Mouse (Mus musculus) midbrain, embryonic 15.5 days (tissue): Measurements from ENCODE around the gene Fam186a. TPM values are rescaled to one million over a fixed set of nuclear protein-coding genes. Genes with fewer than 3 reads are reported as not detected.
"Not testable (repeated sequence)": the region's sequence is repeated elsewhere in the genome, so short reads cannot be mapped to it uniquely, and the experiment has no call there.

Experiments
- ATAC-seq: fragments of 200-750 bp; cut with Nextera tagmentation; replicated peaks from 2 replicates; pipeline ENCODE4 v1.8.0; 2017; ENCODE audit warnings: moderate TSS enrichment
- H3K27ac ChIP-seq: fragments of 300-500 bp; sonication (generic); 2 replicates; pipeline ENCODE4 v1.5.1; 2015; ENCODE audit warnings: mild to moderate bottlenecking, inconsistent platforms
- H3K27me3 ChIP-seq: fragments of 300-500 bp; sonication (generic); replicated peaks from 2 replicates; pipeline ENCODE4 v1.6.1; 2015; ENCODE audit warnings: inconsistent platforms
- H3K36me3 ChIP-seq: fragments of 300-500 bp; sonication (generic); replicated peaks from 2 replicates; pipeline ENCODE4 v1.6.1; 2015; ENCODE audit warnings: inconsistent platforms
- H3K4me1 ChIP-seq: fragments of 300-500 bp; sonication (generic); 2 replicates; pipeline ENCODE4 v1.6.1; 2015; ENCODE audit warnings: inconsistent platforms
- H3K4me2 ChIP-seq: fragments of 300-500 bp; sonication (generic); 2 replicates; pipeline ENCODE4 v1.6.1; 2015; ENCODE audit warnings: inconsistent platforms, mild to moderate bottlenecking, moderate library complexity
- H3K4me3 ChIP-seq: fragments of 300-500 bp; sonication (generic); 2 replicates; pipeline ENCODE4 v1.5.1; 2015; ENCODE audit warnings: mild to moderate bottlenecking, inconsistent platforms
- H3K9ac ChIP-seq: fragments of 300-500 bp; sonication (generic); 2 replicates; pipeline ENCODE4 v1.6.1; 2015; ENCODE audit warnings: mild to moderate bottlenecking, inconsistent platforms
- H3K9me3 ChIP-seq: fragments of 300-500 bp; sonication (generic); 2 replicates; pipeline ENCODE4 v1.6.1; 2016; ENCODE audit warnings: inconsistent platforms
- WGBS: fragments of 180-500 bp; shearing (Covaris S2); methylation state at CpG from one replicate; pipeline ENCODE4 v1.1.7; 2015; ENCODE audit warnings: mixed read lengths; 5-methylcytosine and 5-hydroxymethylcytosine counted together
- polyA plus RNA-seq: library from polyadenylated mRNA; unstranded; fragments of >200 nt; fragmentation: Nextera tagmentation; extraction: Ambion mirVana; gene quantifications from 2 replicates; pipeline ENCODE4 v1.2.1, GENCODE M21; 2015

The Fam186a gene
- polyA plus RNA-seq, 1 experiment from 2014 or later = not detected

- Histone ChIP-seq H3K9ac (peak overlapping the region; percentile 67), H3K4me2 (peak overlapping the region; percentile 91), H3K27ac (peak overlapping the region; percentile 97), H3K27me3 (no peaks in the 10 kb centered on the region), H3K9me3 (no peaks in the 10 kb centered on the region), H3K4me3 (peak overlapping the region; percentile 88), H3K36me3 (no peaks in the 10 kb centered on the region), H3K4me1 (peaks cover 11% of the 10 kb centered on the region)
- WGBS = under 1% methylated on average over 50 of the region's 50 CpGs
- ATAC-seq = peak; percentile 97
Observed at GRCm38 (mm10) chr15:99972361-99972988, 5.6 kb upstream of the Fam186a start.

- H3K9me3 ChIP-seq = no peaks in the 10 kb centered on the region
- peaks cover 11% of the 10 kb centered on the region for H3K4me1 ChIP-seq
- no peak overlapping the region for H3K4me3 ChIP-seq
- H3K9ac ChIP-seq = no peak overlapping the region
- no peaks in the 10 kb centered on the region for H3K27me3 ChIP-seq
- WGBS = 91% methylated on average over 1 of the region's 1 CpGs
- no peak overlapping the region for H3K27ac ChIP-seq
- H3K36me3 ChIP-seq = no peaks in the 10 kb centered on the region
- no peak overlapping the region for H3K4me2 ChIP-seq
- ATAC-seq = no peak
Observed at GRCm38 (mm10) chr15:99970606-99971005, 3.7 kb upstream of the Fam186a start.

GRCm38 (mm10) chr15:99969765-99970164 is 2.9 kb upstream of the Fam186a start, which contains the start of gene Larp4:
Gene Larp4, plus strand, starts transcription at chr15:99970065.
- not testable (repeated sequence) for H3K4me2 ChIP-seq, H3K27me3 ChIP-seq, H3K9ac ChIP-seq, H3K27ac ChIP-seq, H3K9me3 ChIP-seq, H3K4me3 ChIP-seq, H3K36me3 ChIP-seq, ATAC-seq
- peaks cover 11% of the 10 kb centered on the region for H3K4me1 ChIP-seq
- WGBS = 93% methylated on average over 6 of the region's 6 CpGs

GRCm38 (mm10) chr15:99965103-99965775 is 1.6 kb downstream of the Fam186a start:
- 93% methylated on average over 8 of the region's 8 CpGs for WGBS
- H3K9ac ChIP-seq = no peak overlapping the region
- H3K4me2 ChIP-seq = no peak overlapping the region
- ATAC-seq = no peak
- H3K27me3 ChIP-seq = no peaks in the 10 kb centered on the region
- H3K27ac ChIP-seq = no peak overlapping the region
- no peaks in the 10 kb centered on the region for H3K36me3 ChIP-seq
- no peaks in the 10 kb centered on the region for H3K4me1 ChIP-seq
- H3K9me3 ChIP-seq = no peaks in the 10 kb centered on the region
- no peak overlapping the region for H3K4me3 ChIP-seq

GRCm38 (mm10) chr15:99955324-99955723 is 11.5 kb downstream of the Fam186a start:
- no peaks in the 10 kb centered on the region for H3K9me3 ChIP-seq
- no peak for ATAC-seq
- no peaks in the 10 kb centered on the region for H3K36me3 ChIP-seq
- H3K4me2 ChIP-seq = no peak overlapping the region
- WGBS = 81% methylated on average over 4 of the region's 4 CpGs
- H3K27me3 ChIP-seq = no peaks in the 10 kb centered on the region
- no peak overlapping the region for H3K27ac ChIP-seq
- H3K4me1 ChIP-seq = no peaks in the 10 kb centered on the region
- no peak overlapping the region for H3K9ac ChIP-seq
- no peak overlapping the region for H3K4me3 ChIP-seq

- Histone ChIP-seq H3K4me2 (no peak overlapping the region), H3K27me3 (no peaks in the 10 kb centered on the region), H3K27ac (no peak overlapping the region), H3K36me3 (no peaks in the 10 kb centered on the region), H3K4me1 (no peaks in the 10 kb centered on the region), H3K9me3 (no peaks in the 10 kb centered on the region), H3K9ac (no peak overlapping the region), H3K4me3 (no peak overlapping the region)
- WGBS = 71% methylated on average over 4 of the region's 4 CpGs
- no peak for ATAC-seq
Observed at GRCm38 (mm10) chr15:99940970-99941630, 25.8 kb downstream of the Fam186a start.

- no peak overlapping the region for H3K4me3 ChIP-seq
- no peaks in the 10 kb centered on the region for H3K36me3 ChIP-seq
- H3K27me3 ChIP-seq = no peaks in the 10 kb centered on the region
- H3K4me1 ChIP-seq = no peaks in the 10 kb centered on the region
- no peaks in the 10 kb centered on the region for H3K9me3 ChIP-seq
- H3K27ac ChIP-seq = no peak overlapping the region
- H3K9ac ChIP-seq = no peak overlapping the region
- 56% methylated on average over 2 of the region's 2 CpGs for WGBS
- no peak for ATAC-seq
- no peak overlapping the region for H3K4me2 ChIP-seq
Observed at GRCm38 (mm10) chr15:99940426-99940825, 26.4 kb downstream of the Fam186a start.

- Histone ChIP-seq H3K9me3 (no peaks in the 10 kb centered on the region), H3K4me2 (no peak overlapping the region), H3K4me1 (no peaks in the 10 kb centered on the region), H3K4me3 (no peak overlapping the region), H3K27me3 (no peaks in the 10 kb centered on the region), H3K27ac (no peak overlapping the region), H3K36me3 (no peaks in the 10 kb centered on the region), H3K9ac (no peak overlapping the region)
- WGBS = 81% methylated on average over 8 of the region's 8 CpGs
- ATAC-seq = no peak
Observed at GRCm38 (mm10) chr15:99937841-99938240, 29.0 kb downstream of the Fam186a start.

GRCm38 (mm10) chr15:99936659-99937058 is 30.2 kb downstream of the Fam186a start:
- no peaks in the 10 kb centered on the region for H3K27me3 ChIP-seq
- no peak overlapping the region for H3K27ac ChIP-seq
- 95% methylated on average over 3 of the region's 3 CpGs for WGBS
- ATAC-seq = no peak
- H3K4me2 ChIP-seq = no peak overlapping the region
- no peak overlapping the region for H3K4me3 ChIP-seq
- no peaks in the 10 kb centered on the region for H3K4me1 ChIP-seq
- no peaks in the 10 kb centered on the region for H3K36me3 ChIP-seq
- no peak overlapping the region for H3K9ac ChIP-seq
- H3K9me3 ChIP-seq = no peaks in the 10 kb centered on the region

GRCm38 (mm10) chr15:99934501-99934900 is 32.4 kb downstream of the Fam186a start:
- Histone ChIP-seq H3K9ac (no peak overlapping the region), H3K27me3 (no peaks in the 10 kb centered on the region), H3K4me2 (no peak overlapping the region), H3K9me3 (no peaks in the 10 kb centered on the region), H3K27ac (no peak overlapping the region), H3K4me3 (no peak overlapping the region), H3K4me1 (no peaks in the 10 kb centered on the region), H3K36me3 (no peaks in the 10 kb centered on the region)
- ATAC-seq = no peak
- 45% methylated on average over 1 of the region's 1 CpGs for whole genome bisulfite sequencing

- ATAC-seq = no peak
- H3K27me3 ChIP-seq = no peaks in the 10 kb centered on the region
- 81% methylated on average over 8 of the region's 8 CpGs for WGBS
Observed at GRCm38 (mm10) chr15:99931231-99931630, 35.6 kb downstream of the Fam186a start.

GRCm38 (mm10) chr15:99919601-99920158 is 47.2 kb downstream of the Fam186a start:
- Histone ChIP-seq H3K4me1 (no peaks in the 10 kb centered on the region), H3K4me2 (no peak overlapping the region), H3K9ac (no peak overlapping the region), H3K9me3 (no peaks in the 10 kb centered on the region), H3K4me3 (no peak overlapping the region), H3K27me3 (no peaks in the 10 kb centered on the region), H3K36me3 (no peaks in the 10 kb centered on the region), H3K27ac (no peak overlapping the region)
- no peak for ATAC-seq
- WGBS = 84% methylated on average over 15 of the region's 15 CpGs

More at GRCm38 (mm10) chr15:99931231-99931630, 35.6 kb downstream of the Fam186a start:
- H3K4me2 ChIP-seq = no peak overlapping the region
- H3K4me1 ChIP-seq = no peaks in the 10 kb centered on the region
- H3K4me3 ChIP-seq = no peak overlapping the region
- H3K36me3 ChIP-seq = no peaks in the 10 kb centered on the region
- H3K9me3 ChIP-seq = no peaks in the 10 kb centered on the region
- H3K27ac ChIP-seq = no peak overlapping the region
- no peak overlapping the region for H3K9ac ChIP-seq
